Mouse (Mus musculus): ENCODE data around the gene Brd9. TPM values are rescaled to one million over a fixed set of nuclear protein-coding genes. Genes with fewer than 3 reads are reported as not detected.

The Brd9 gene
- 10 to 100 TPM; 61.6 to 76.1 TPM for polyA plus RNA-seq (2017; shearing (Covaris generic))

DNA sequence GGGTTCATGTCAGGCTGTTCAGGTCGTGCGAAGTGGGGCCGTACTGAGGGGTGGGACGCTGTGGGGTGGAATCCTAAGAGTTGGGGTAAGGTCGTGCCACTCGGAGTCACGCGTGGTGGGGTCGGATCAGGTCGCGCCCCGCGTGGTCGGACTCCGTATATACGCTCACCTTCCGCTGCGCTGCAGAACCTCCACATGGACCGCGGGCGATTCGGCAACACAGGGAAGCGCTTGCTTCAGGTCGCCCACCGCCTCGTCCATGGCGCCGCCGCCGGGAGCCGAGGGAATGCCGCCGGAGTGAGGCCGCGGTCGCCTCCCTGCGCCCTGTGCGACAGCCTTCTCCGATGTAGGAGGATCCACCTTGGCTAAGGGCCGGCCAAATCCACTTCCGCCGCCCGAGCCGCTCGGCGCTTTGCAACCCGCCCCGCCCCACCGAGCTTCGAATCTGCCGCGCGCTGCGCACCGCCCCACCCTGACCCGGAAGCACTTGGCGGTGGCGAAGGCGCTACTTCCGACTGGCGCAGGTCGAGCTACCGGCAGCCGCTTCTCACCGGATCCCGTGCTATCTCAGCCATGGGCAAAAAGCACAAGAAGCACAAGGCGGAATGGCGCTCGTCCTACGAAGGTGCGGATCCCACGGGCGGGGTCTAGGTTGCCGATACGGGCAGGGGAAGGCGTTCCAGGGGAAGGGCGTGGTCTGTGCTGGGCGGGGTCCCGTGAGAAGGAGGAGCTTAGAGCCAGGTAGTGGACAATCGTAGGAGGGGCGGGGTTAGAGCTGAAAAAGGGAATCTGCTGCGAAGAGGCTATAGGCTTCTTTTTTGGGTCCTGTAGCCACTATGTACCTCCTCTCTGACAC, at the start of gene Brd9, which contains the start of gene Trip13:
Gene Brd9 (plus strand): TSS at position 491 of the 856 bp plus-strand sequence.
Gene Trip13 (minus strand): TSS at position 464 of the 856 bp plus-strand sequence.

GRCm38 (mm10) chr13:73963551-73963950, 25.9 kb downstream of the Brd9 start, which contains the start of gene Zdhhc11:
Zdhhc11 (plus strand) TSS chr13:73963851.

GRCm38 (mm10) chr13:74008948-74009718, 71.5 kb downstream of the Brd9 start, which contains the start of gene Tppp:
Tppp (plus strand) TSS chr13:74009407.

Other genes starting within 250 kb of the Brd9 start
- under 1 TPM in 1 of 2 experiments, not detected in 1; 0.95 TPM for gene Slc6a19, start 232.9 kb upstream of the Brd9 start, polyA plus RNA-seq (2017; shearing (Covaris generic))
- gene Slc12a7, start 204.7 kb upstream of the Brd9 start, polyA plus RNA-seq (2017; shearing (Covaris generic)), result 100 to 1,000 TPM in 1 of 2 experiments, 10 to 100 TPM in 1; 65.7 to 122 TPM
- gene Nkd2, start 90.2 kb upstream of the Brd9 start, polyA plus RNA-seq (2017; shearing (Covaris generic)), result 1 to 10 TPM in 1 of 2 experiments, under 1 TPM in 1; 0.17 to 3.0 TPM
- gene Trip13, start within 50 bp of the Brd9 start, polyA plus RNA-seq (2017; shearing (Covaris generic)), result 1 to 10 TPM; 2.1 to 2.2 TPM
- under 1 TPM; 0.12 to 0.37 TPM for gene Zdhhc11, start 26.0 kb downstream of the Brd9 start, polyA plus RNA-seq (2017; shearing (Covaris generic))
- gene Tppp, start 71.6 kb downstream of the Brd9 start, polyA plus RNA-seq (2017; shearing (Covaris generic)), result under 1 TPM in 1 of 2 experiments, not detected in 1; 0.29 TPM
- 1 to 10 TPM; 5.3 to 9.4 TPM for gene Cep72, start 124.5 kb downstream of the Brd9 start, polyA plus RNA-seq (2017; shearing (Covaris generic))
- gene Slc9a3, start 183.6 kb downstream of the Brd9 start, polyA plus RNA-seq (2017; shearing (Covaris generic)), result under 1 TPM; 0.12 to 0.80 TPM

All from inflammation-experienced regulatory T-cells (primary cell).